Mouse (Mus musculus) kidney, embryonic 16.5 days (tissue): ENCODE results near the gene Pcgf5. TPM values are rescaled to one million over a fixed set of nuclear protein-coding genes. Genes with fewer than 3 reads are reported as not detected.
"Not testable (repeated sequence)": the region's sequence is repeated elsewhere in the genome, so short reads cannot be mapped to it uniquely, and the experiment has no call there.

Source experiments
- ATAC-seq: fragments of 200-750 bp; cut with Nextera tagmentation; 2 replicates; pipeline ENCODE4 v1.8.0; 2017; ENCODE audit warnings: moderate TSS enrichment; ENCODE audit not compliant: low FRiP score, low TSS enrichment
- H3K27ac ChIP-seq: fragments of 300-500 bp; sonication (generic); 2 replicates; pipeline ENCODE4 v1.5.1; 2014; ENCODE audit warnings: low read length
- H3K27me3 ChIP-seq: fragments of 300-500 bp; sonication (generic); 2 replicates; pipeline ENCODE4 v1.6.1; 2014; ENCODE audit warnings: low read length, control low read depth, mixed read lengths; ENCODE audit not compliant: insufficient read depth
- H3K36me3 ChIP-seq: fragments of 300-500 bp; sonication (generic); 2 replicates; pipeline ENCODE4 v1.6.1; 2014; ENCODE audit warnings: low read length, control low read depth, mixed read lengths; ENCODE audit not compliant: insufficient read depth
- H3K4me1 ChIP-seq: fragments of 300-500 bp; sonication (generic); 2 replicates; pipeline ENCODE4 v1.6.1; 2014; ENCODE audit warnings: low read length, control low read depth, mixed read lengths; ENCODE audit not compliant: insufficient read depth
- H3K4me2 ChIP-seq: fragments of 300-500 bp; sonication (generic); replicated peaks from 2 replicates; pipeline ENCODE4 v1.6.1; 2014; ENCODE audit warnings: low read depth, low read length
- H3K4me3 ChIP-seq: fragments of 300-500 bp; sonication (generic); 2 replicates; pipeline ENCODE4 v1.5.1; 2014; ENCODE audit warnings: mild to moderate bottlenecking, low read length
- H3K9ac ChIP-seq: fragments of 300-500 bp; sonication (generic); replicated peaks from 2 replicates; pipeline ENCODE4 v1.6.1; 2014; ENCODE audit warnings: low read length
- H3K9me3 ChIP-seq: fragments of 300-500 bp; sonication (generic); 2 replicates; pipeline ENCODE4 v1.6.1; 2016; ENCODE audit warnings: low read length, control low read depth
- WGBS: fragments of 180-500 bp; shearing (Covaris S2); extraction: QIAGEN DNeasy Blood & Tissue Kit; methylation state at CpG from one replicate; pipeline ENCODE4 v1.1.7; 2014; 5-methylcytosine and 5-hydroxymethylcytosine counted together
- polyA plus RNA-seq: library from polyadenylated mRNA; unstranded; fragments of >200 nt; fragmentation: Nextera tagmentation; extraction: Ambion mirVana; gene quantifications from 2 replicates; pipeline ENCODE4 v1.2.1, GENCODE M21; 2015

Pcgf5 gene
- polyA plus RNA-seq, 1 experiment from 2014 or later, result 9.2 TPM

GRCm38 (mm10) chr19:36427195-36427876 lies 79.2 kb downstream of the Pcgf5 start:
- Histone ChIP-seq H3K9ac (no peak overlapping the region), H3K4me3 (no peak overlapping the region), H3K36me3 (no peaks in the 10 kb centered on the region), H3K9me3 (no peaks in the 10 kb centered on the region), H3K27ac (no peak overlapping the region), H3K27me3 (no peaks in the 10 kb centered on the region), H3K4me2 (no peak overlapping the region), H3K4me1 (no peaks in the 10 kb centered on the region)
- 92% methylated on average over 7 of the region's 7 CpGs for WGBS
- ATAC-seq, result no peak

GRCm38 (mm10) chr19:36428116-36428515 lies 80.0 kb downstream of the Pcgf5 start:
- H3K27ac ChIP-seq, result no peak overlapping the region
- H3K9me3 ChIP-seq, result no peaks in the 10 kb centered on the region
- WGBS, result 81% methylated on average over 4 of the region's 4 CpGs
- no peak overlapping the region for H3K4me3 ChIP-seq
- no peak overlapping the region for H3K9ac ChIP-seq
- no peak for ATAC-seq
- no peak overlapping the region for H3K4me2 ChIP-seq
- no peaks in the 10 kb centered on the region for H3K36me3 ChIP-seq
- H3K27me3 ChIP-seq, result no peaks in the 10 kb centered on the region
- no peaks in the 10 kb centered on the region for H3K4me1 ChIP-seq

- 95% methylated on average over 1 of the region's 1 CpGs for WGBS
Observed at GRCm38 (mm10) chr19:36429354-36429753, 81.2 kb downstream of the Pcgf5 start.

GRCm38 (mm10) chr19:36433161-36433560 lies 85.1 kb downstream of the Pcgf5 start:
- no peaks in the 10 kb centered on the region for H3K9me3 ChIP-seq
- no peak overlapping the region for H3K4me2 ChIP-seq
- no peak overlapping the region for H3K27ac ChIP-seq
- H3K4me1 ChIP-seq, result no peaks in the 10 kb centered on the region
- no peak overlapping the region for H3K4me3 ChIP-seq
- H3K36me3 ChIP-seq, result no peaks in the 10 kb centered on the region
- WGBS, result 86% methylated on average over 3 of the region's 3 CpGs
- H3K9ac ChIP-seq, result no peak overlapping the region
- ATAC-seq, result no peak
- no peaks in the 10 kb centered on the region for H3K27me3 ChIP-seq

More at GRCm38 (mm10) chr19:36429354-36429753, 81.2 kb downstream of the Pcgf5 start:
- no peaks in the 10 kb centered on the region for H3K27me3 ChIP-seq
- H3K4me2 ChIP-seq, result no peak overlapping the region
- H3K4me3 ChIP-seq, result no peak overlapping the region
- H3K9me3 ChIP-seq, result no peaks in the 10 kb centered on the region
- no peak for ATAC-seq
- H3K4me1 ChIP-seq, result no peaks in the 10 kb centered on the region
- no peaks in the 10 kb centered on the region for H3K36me3 ChIP-seq
- no peak overlapping the region for H3K9ac ChIP-seq
- H3K27ac ChIP-seq, result no peak overlapping the region

GRCm38 (mm10) chr19:36439894-36440714 lies 92.0 kb downstream of the Pcgf5 start:
- Histone ChIP-seq H3K9ac (no peak overlapping the region), H3K9me3 (no peaks in the 10 kb centered on the region), H3K36me3 (no peaks in the 10 kb centered on the region), H3K4me2 (no peak overlapping the region), H3K4me1 (no peaks in the 10 kb centered on the region), H3K27me3 (no peaks in the 10 kb centered on the region), H3K4me3 (no peak overlapping the region), H3K27ac (no peak overlapping the region)
- no peak; the same call in 1 of the 2 replicates for ATAC-seq
- WGBS, result 49% methylated on average over 9 of the region's 9 CpGs

- WGBS, result 82% methylated on average over 3 of the region's 3 CpGs
- Histone ChIP-seq H3K36me3 (no peaks in the 10 kb centered on the region), H3K4me3 (no peak overlapping the region), H3K27me3 (no peaks in the 10 kb centered on the region), H3K27ac (no peak overlapping the region), H3K4me1 (no peaks in the 10 kb centered on the region), H3K9ac (no peak overlapping the region), H3K4me2 (no peak overlapping the region), H3K9me3 (no peaks in the 10 kb centered on the region)
- no peak for ATAC-seq
Observed at GRCm38 (mm10) chr19:36450997-36451608, 103.0 kb downstream of the Pcgf5 start.

GRCm38 (mm10) chr19:36451731-36452130 lies 103.6 kb downstream of the Pcgf5 start:
- no peak for ATAC-seq

GRCm38 (mm10) chr19:36452210-36452609 lies 104.1 kb downstream of the Pcgf5 start:
- H3K4me2 ChIP-seq, H3K4me3 ChIP-seq, ATAC-seq, H3K27ac ChIP-seq, H3K4me1 ChIP-seq, H3K36me3 ChIP-seq, H3K9ac ChIP-seq, H3K27me3 ChIP-seq, H3K9me3 ChIP-seq: not testable (repeated sequence)
- WGBS, result 45% methylated on average over 3 of the region's 3 CpGs

More at GRCm38 (mm10) chr19:36451731-36452130, 103.6 kb downstream of the Pcgf5 start:
- no peak overlapping the region for H3K9ac ChIP-seq
- H3K4me3 ChIP-seq, result no peak overlapping the region
- H3K4me1 ChIP-seq, result no peaks in the 10 kb centered on the region
- no peaks in the 10 kb centered on the region for H3K36me3 ChIP-seq
- no peak overlapping the region for H3K27ac ChIP-seq
- WGBS, result 5% methylated on average over 5 of the region's 5 CpGs
- no peaks in the 10 kb centered on the region for H3K27me3 ChIP-seq
- H3K9me3 ChIP-seq, result no peaks in the 10 kb centered on the region
- no peak overlapping the region for H3K4me2 ChIP-seq

GRCm38 (mm10) chr19:36453451-36453850 lies 105.3 kb downstream of the Pcgf5 start:
- ATAC-seq, result no peak
- Histone ChIP-seq H3K4me3 (no peak overlapping the region), H3K36me3 (no peaks in the 10 kb centered on the region), H3K9ac (no peak overlapping the region), H3K4me1 (no peaks in the 10 kb centered on the region), H3K27me3 (no peaks in the 10 kb centered on the region), H3K4me2 (no peak overlapping the region), H3K9me3 (no peaks in the 10 kb centered on the region), H3K27ac (no peak overlapping the region)
- 86% methylated on average over 4 of the region's 4 CpGs for WGBS
